Mouse (Mus musculus) bone marrow, adult 2 months (tissue): Measurements from ENCODE around the gene Ccdc93.

Experiments used
- CTCF ChIP-seq: fragments of 200-500 bp; IDR thresholded peaks from 2 replicates; pipeline ENCODE4 v1.5.1; 2011; ENCODE audit warnings: low read length, control low read depth; ENCODE audit not compliant: control insufficient read depth, insufficient read depth
- POLR2A ChIP-seq: fragments of 200-500 bp; IDR thresholded peaks from 2 replicates; pipeline ENCODE4 v1.6.1; 2011; ENCODE audit warnings: low read depth, mild to moderate bottlenecking, control low read depth, low read length, borderline replicate concordance; ENCODE audit not compliant: control insufficient read depth

DNA sequence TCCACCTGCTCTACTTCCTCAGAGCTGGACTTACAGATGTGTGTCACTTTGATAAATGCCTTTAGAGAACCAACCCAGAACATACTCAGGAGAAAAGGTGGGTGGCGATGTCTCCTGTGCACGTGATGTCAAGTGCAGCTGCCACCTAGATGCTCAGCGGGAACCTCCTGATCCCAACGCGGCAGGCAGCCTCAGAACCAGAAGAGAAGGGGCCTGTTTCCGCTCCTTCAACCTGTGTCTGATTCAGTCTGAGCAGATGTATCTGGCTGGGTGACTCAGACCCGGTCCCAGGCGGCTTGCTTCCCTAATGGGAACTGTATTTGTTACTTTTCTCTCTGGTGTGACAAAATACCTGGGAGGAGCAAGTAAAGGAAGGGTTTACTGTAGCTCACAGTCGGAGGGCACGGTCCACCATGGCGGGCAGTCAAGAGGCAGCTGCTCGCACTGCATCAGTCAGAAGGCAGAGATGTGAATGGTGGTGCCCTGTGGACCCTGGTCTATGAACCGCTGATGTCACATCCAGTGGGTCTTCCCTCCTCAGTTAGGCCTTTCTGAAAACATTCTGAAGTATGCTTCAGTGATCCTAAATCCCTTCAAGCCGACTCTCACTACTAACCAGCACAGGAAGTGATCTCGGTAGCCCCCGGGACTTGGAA is 120.1 kb downstream of the Ccdc93 start:
- TF ChIP-seq CTCF, result no peak
- no peak for TF ChIP-seq POLR2A
